Mouse (Mus musculus) heart, embryonic 11.5 days (tissue): Measurements from ENCODE around the gene Gm35315. TPM values are rescaled to one million over a fixed set of nuclear protein-coding genes. Genes with fewer than 3 reads are reported as not detected.

Experiments used
- ATAC-seq: fragments of 200-750 bp; cut with Nextera tagmentation; replicated peaks from 2 replicates; pipeline ENCODE4 v1.8.0; 2017; ENCODE audit warnings: moderate library complexity; ENCODE audit not compliant: insufficient number of reproducible peaks, low FRiP score, low TSS enrichment
- H3K27ac ChIP-seq: fragments of 300-500 bp; sonication (generic); 2 replicates; pipeline ENCODE4 v1.5.1; 2014; ENCODE audit warnings: mild to moderate bottlenecking, low read depth, low read length
- H3K27me3 ChIP-seq: fragments of 300-500 bp; sonication (generic); 2 replicates; pipeline ENCODE4 v1.6.1; 2014; ENCODE audit warnings: mild to moderate bottlenecking, low read length, mixed read lengths; ENCODE audit not compliant: control insufficient read depth, insufficient read depth
- H3K36me3 ChIP-seq: fragments of 300-500 bp; sonication (generic); 2 replicates; pipeline ENCODE4 v1.6.1; 2014; ENCODE audit warnings: mild to moderate bottlenecking, low read length, moderate library complexity, mixed read lengths; ENCODE audit not compliant: control insufficient read depth, insufficient read depth
- H3K4me1 ChIP-seq: fragments of 300-500 bp; sonication (generic); 2 replicates; pipeline ENCODE4 v1.6.1; 2014; ENCODE audit warnings: low read length; ENCODE audit not compliant: control insufficient read depth, insufficient read depth
- H3K4me2 ChIP-seq: fragments of 300-500 bp; sonication (generic); 2 replicates; pipeline ENCODE4 v1.6.1; 2014; ENCODE audit warnings: mild to moderate bottlenecking, moderate library complexity
- H3K4me3 ChIP-seq: fragments of 300-500 bp; sonication (generic); 2 replicates; pipeline ENCODE4 v1.5.1; 2014; ENCODE audit warnings: low read depth, low read length
- H3K9ac ChIP-seq: fragments of 300-500 bp; sonication (generic); 2 replicates; pipeline ENCODE4 v1.6.1; 2014; ENCODE audit warnings: mild to moderate bottlenecking, low read depth, low read length, moderate library complexity
- H3K9me3 ChIP-seq: fragments of 300-500 bp; sonication (generic); replicated peaks from 2 replicates; pipeline ENCODE4 v1.6.1; 2016; ENCODE audit warnings: low read length; ENCODE audit not compliant: control insufficient read depth
- WGBS: fragments of 180-500 bp; shearing (Covaris S2); extraction: QIAGEN DNeasy Blood & Tissue Kit; methylation state at CpG from one replicate; pipeline ENCODE4 v1.1.7; 2014; ENCODE audit not compliant: insufficient replicate concordance; 5-methylcytosine and 5-hydroxymethylcytosine counted together
- polyA plus RNA-seq: library from polyadenylated mRNA; unstranded; fragments of >200 nt; fragmentation: Nextera tagmentation; extraction: Ambion mirVana; gene quantifications from 2 replicates; pipeline ENCODE4 v1.2.1, GENCODE M21; 2014

Gm35315 gene
- polyA plus RNA-seq, result 0.24 and 1.0 TPM in 2 replicates

- H3K27ac ChIP-seq, result no peak within 1 kb of the TSS; the same call in 1 of the 2 replicates
- ATAC-seq, result peak; percentile 98
- H3K27me3 ChIP-seq, result no peaks in the 10 kb centered on the region
Observed at GRCm38 (mm10) chr5:110094030-110094846, at the start of gene Gm35315. TSS of gene Gm35315 (minus strand) at chr5:110094420.

GRCm38 (mm10) chr5:110143007-110143406 is 48.8 kb upstream of the Gm35315 start:
- no peak overlapping the region for H3K4me3 ChIP-seq
- 90% methylated on average over 5 of the region's 5 CpGs for WGBS
- H3K27ac ChIP-seq, result no peak overlapping the region
- H3K4me2 ChIP-seq, result no peak overlapping the region
- no peaks in the 10 kb centered on the region for H3K27me3 ChIP-seq
- peaks cover 13% of the 10 kb centered on the region for H3K36me3 ChIP-seq
- H3K9ac ChIP-seq, result no peak overlapping the region
- no peak for ATAC-seq
- H3K4me1 ChIP-seq, result peaks cover 1% of the 10 kb centered on the region; the same call in 1 of the 2 replicates
- H3K9me3 ChIP-seq, result no peaks in the 10 kb centered on the region

More at GRCm38 (mm10) chr5:110094030-110094846, at the start of gene Gm35315:
- Histone ChIP-seq H3K9me3 (no peaks in the 10 kb centered on the region), H3K36me3 (no peaks in the 10 kb centered on the region), H3K4me2 (peak within 1 kb of the TSS; percentile 81), H3K9ac (peak within 1 kb of the TSS; percentile 68), H3K4me3 (peak within 1 kb of the TSS; percentile 50), H3K4me1 (no peaks in the 10 kb centered on the region)
- 2% methylated on average over 21 of the region's 25 CpGs for WGBS

- Histone ChIP-seq H3K9ac (no peak overlapping the region), H3K4me3 (no peak overlapping the region)
Observed at GRCm38 (mm10) chr5:110142309-110142708, 48.1 kb upstream of the Gm35315 start.

GRCm38 (mm10) chr5:110140424-110140823 is 46.2 kb upstream of the Gm35315 start:
- Histone ChIP-seq H3K9ac (no peak overlapping the region), H3K27ac (no peak overlapping the region), H3K27me3 (no peaks in the 10 kb centered on the region), H3K4me1 (peaks cover 3% of the 10 kb centered on the region; the same call in 1 of the 2 replicates), H3K4me3 (no peak overlapping the region), H3K36me3 (peaks cover 11% of the 10 kb centered on the region), H3K9me3 (no peaks in the 10 kb centered on the region), H3K4me2 (no peak overlapping the region)
- 86% methylated on average over 7 of the region's 7 CpGs for WGBS
- no peak for ATAC-seq

More at GRCm38 (mm10) chr5:110142309-110142708, 48.1 kb upstream of the Gm35315 start:
- Histone ChIP-seq H3K9me3 (no peaks in the 10 kb centered on the region), H3K36me3 (peaks cover 11% of the 10 kb centered on the region), H3K27ac (no peak overlapping the region), H3K4me2 (no peak overlapping the region), H3K27me3 (no peaks in the 10 kb centered on the region), H3K4me1 (peaks cover 3% of the 10 kb centered on the region; the same call in 1 of the 2 replicates)
- no peak for ATAC-seq
- WGBS, result 89% methylated on average over 2 of the region's 2 CpGs

- Histone ChIP-seq H3K27ac (no peak overlapping the region), H3K4me1 (peaks cover 3% of the 10 kb centered on the region; the same call in 1 of the 2 replicates), H3K36me3 (peaks cover 9% of the 10 kb centered on the region), H3K9me3 (no peaks in the 10 kb centered on the region), H3K27me3 (no peaks in the 10 kb centered on the region), H3K9ac (no peak overlapping the region), H3K4me3 (no peak overlapping the region), H3K4me2 (no peak overlapping the region)
- WGBS, result 92% methylated on average over 3 of the region's 3 CpGs
- no peak for ATAC-seq
Observed at GRCm38 (mm10) chr5:110139325-110139724, 45.1 kb upstream of the Gm35315 start.

GRCm38 (mm10) chr5:110137816-110138215 is 43.6 kb upstream of the Gm35315 start:
- WGBS, result 89% methylated on average over 3 of the region's 3 CpGs
- H3K4me2 ChIP-seq, result no peak overlapping the region
- no peak overlapping the region for H3K9ac ChIP-seq
- H3K27ac ChIP-seq, result no peak overlapping the region
- H3K4me3 ChIP-seq, result no peak overlapping the region
- peaks cover 3% of the 10 kb centered on the region; the same call in 1 of the 2 replicates for H3K4me1 ChIP-seq
- H3K36me3 ChIP-seq, result peaks cover 3% of the 10 kb centered on the region; the same call in 1 of the 2 replicates
- H3K9me3 ChIP-seq, result 0 out of 2 replicates have a peak, but pooled peaks cover 4% of the 10 kb centered on the region
- H3K27me3 ChIP-seq, result no peaks in the 10 kb centered on the region
- no peak for ATAC-seq

- Histone ChIP-seq H3K27ac (peak overlapping the region; percentile 81; the same call in 1 of the 2 replicates), H3K4me3 (peak overlapping the region; percentile 84)
- ATAC-seq, result peak; percentile 37
Observed at GRCm38 (mm10) chr5:110136087-110136464, 41.9 kb upstream of the Gm35315 start.

GRCm38 (mm10) chr5:110135293-110136086 is 41.3 kb upstream of the Gm35315 start, which contains the start of gene Chfr:
TSS of gene Chfr (plus strand) at chr5:110135842.
- Histone ChIP-seq H3K4me2 (peak within 1 kb of the TSS; percentile 84), H3K27ac (peak within 1 kb of the TSS; percentile 81; the same call in 1 of the 2 replicates), H3K4me1 (peaks cover 3% of the 10 kb centered on the region; the same call in 1 of the 2 replicates), H3K36me3 (no peaks in the 10 kb centered on the region; the same call in 1 of the 2 replicates), H3K27me3 (no peaks in the 10 kb centered on the region), H3K9ac (peak within 1 kb of the TSS; percentile 79), H3K4me3 (peak within 1 kb of the TSS; percentile 84), H3K9me3 (0 out of 2 replicates have a peak, but pooled peaks cover 6% of the 10 kb centered on the region)
- 4% methylated on average over 46 of the region's 46 CpGs for WGBS
- ATAC-seq, result peak; percentile 99

More at GRCm38 (mm10) chr5:110136087-110136464, 41.9 kb upstream of the Gm35315 start:
- H3K9me3 ChIP-seq, result 0 out of 2 replicates have a peak, but pooled peaks cover 4% of the 10 kb centered on the region
- 6% methylated on average over 18 of the region's 18 CpGs for WGBS
- peak overlapping the region; percentile 84 for H3K4me2 ChIP-seq
- peaks cover 3% of the 10 kb centered on the region; the same call in 1 of the 2 replicates for H3K4me1 ChIP-seq
- H3K36me3 ChIP-seq, result no peaks in the 10 kb centered on the region
- H3K27me3 ChIP-seq, result no peaks in the 10 kb centered on the region
- peak overlapping the region; percentile 79 for H3K9ac ChIP-seq
